In the genomic region with DNA sequence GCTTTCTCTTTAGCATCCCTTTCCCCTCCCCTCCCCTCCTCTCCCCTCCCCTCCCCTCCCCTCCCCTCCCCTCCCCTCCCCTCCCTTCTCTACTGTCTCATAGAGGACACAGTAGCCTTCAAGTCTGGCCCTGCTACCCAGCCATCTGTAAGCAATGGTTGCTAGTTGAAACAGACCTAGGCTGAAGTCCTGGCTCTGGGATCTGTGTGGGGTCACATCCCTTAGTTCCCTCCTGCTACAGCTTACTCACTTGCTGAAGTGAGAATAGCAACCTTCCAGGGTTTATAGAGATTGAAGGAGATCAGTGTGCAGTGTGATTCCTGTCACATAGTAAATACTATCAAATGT, we compare ENCODE assay signal across 23 mouse cellular contexts. TPM values are rescaled to one million over a fixed set of nuclear protein-coding genes. Genes with fewer than 3 reads are reported as not detected.
A peak's percentile ranks its signal among the peaks of the same experiment; 100 is the strongest.
DNase-seq lines count a peak whose midpoint lies in the region; ATAC-seq and TF ChIP-seq lines count a peak whose summit lies in the region.
"Had no signal": no experiment of that assay in that cellular context is flagged by ENCODE, and none has a peak within 500 bp of the region (broad histone marks: within the 10 kb centered on the region; RNA-seq: fewer than 3 reads in every experiment).

No protein-coding gene starts in this region.

- intact Hi-C loops in left cerebral cortex, postnatal 10 days (cut with DNase I): no loop called here

- H3K4me1 ChIP-seq in forebrain, embryonic 10.5 days: peaks cover 52% of the 10 kb centered on the region
- H3K4me1 ChIP-seq in forebrain, embryonic 12.5 days: peaks cover 20% of the 10 kb centered on the region
- peaks cover 33% of the 10 kb centered on the region for H3K4me1 ChIP-seq in hindbrain, embryonic 15.5 days (replicated peaks)
- H3K4me1 ChIP-seq in hindbrain, embryonic 12.5 days: peaks cover 50% of the 10 kb centered on the region
- peaks cover 60% of the 10 kb centered on the region for H3K4me1 ChIP-seq in embryonic facial prominence, embryonic 10.5 days

- no peak overlapping the region for H3K4me2 ChIP-seq in forebrain, embryonic 12.5 days
- no peak overlapping the region for H3K4me2 ChIP-seq in hindbrain, embryonic 15.5 days
- H3K4me2 ChIP-seq in hindbrain, embryonic 12.5 days (replicated peaks): no peak overlapping the region
- H3K4me2 ChIP-seq in myocyte (ENCODE audit: low read depth): peak overlapping the region; percentile 27
- H3K4me2 ChIP-seq: heart, embryonic 12.5 days; limb, embryonic 12.5 days; liver, embryonic 15.5 days; lung, embryonic 14.5 days; neural tube, embryonic 13.5 days had no signal

- no peak overlapping the region for H3K4me3 ChIP-seq in forebrain, embryonic 10.5 days
- no peak overlapping the region for H3K4me3 ChIP-seq in forebrain, embryonic 12.5 days (replicated peaks)
- no peak overlapping the region for H3K4me3 ChIP-seq in hindbrain, embryonic 15.5 days
- no peak overlapping the region for H3K4me3 ChIP-seq in hindbrain, embryonic 12.5 days
- H3K4me3 ChIP-seq in embryonic facial prominence, embryonic 10.5 days: no peak overlapping the region
- H3K4me3 ChIP-seq in myocyte: no peak overlapping the region
- H3K4me3 ChIP-seq: heart, embryonic 12.5 days; limb, embryonic 12.5 days; liver, embryonic 15.5 days; midbrain, embryonic 10.5 days; neural tube, embryonic 13.5 days had no signal

- no peak for DNase-seq in forebrain, embryonic 10.5 days (ENCODE audit: extremely low spot score, low spot score)
- DNase-seq in embryonic facial prominence, embryonic 10.5 days (ENCODE audit: low spot score): no peak
- no peak for DNase-seq in left cerebral cortex, postnatal 10 days (ENCODE audit: extremely low spot score in 1 of 2, low spot score in 2 of 2)
- DNase-seq: adrenal gland, postnatal 14 days; cerebellum, adult 11 months; kidney, adult 11 months; layer of hippocampus, postnatal 36 days; lung, embryonic 14.5 days; right cerebral cortex, postnatal 14 days had no signal

- H3ac ChIP-seq in myocyte (ENCODE audit: control insufficient read depth, insufficient read length): no peak overlapping the region

- ATAC-seq in forebrain, embryonic 12.5 days (ENCODE audit: low FRiP score): no peak
- no peak for ATAC-seq in hindbrain, embryonic 15.5 days (ENCODE audit: low FRiP score, low read depth)
- no peak for ATAC-seq in hindbrain, embryonic 12.5 days (ENCODE audit: low FRiP score)
- ATAC-seq: forebrain, embryonic 16.5 days; inflammation-experienced regulatory T-cells, adult 6 months had no signal

- 0 out of 2 replicates have a peak, but pooled peaks cover 7% of the 10 kb centered on the region for H3K27me3 ChIP-seq in forebrain, embryonic 10.5 days (ENCODE audit: poor library complexity, severe bottlenecking)
- no peaks in the 10 kb centered on the region for H3K27me3 ChIP-seq in forebrain, embryonic 12.5 days
- no peaks in the 10 kb centered on the region for H3K27me3 ChIP-seq in hindbrain, embryonic 15.5 days
- peaks cover 7% of the 10 kb centered on the region; the same call in 1 of the 2 replicates for H3K27me3 ChIP-seq in hindbrain, embryonic 12.5 days
- H3K27me3 ChIP-seq in embryonic facial prominence, embryonic 10.5 days (replicated peaks; ENCODE audit: low read depth, poor library complexity, severe bottlenecking): peaks cover 10% of the 10 kb centered on the region; the same call in 1 of the 2 replicates
- H3K27me3 ChIP-seq in myocyte (ENCODE audit: control insufficient read depth, insufficient read depth, insufficient read length): no peaks in the 10 kb centered on the region
- H3K27me3 ChIP-seq: heart, embryonic 12.5 days; limb, embryonic 12.5 days; neural tube, embryonic 13.5 days; Patski had no signal

- no peaks in the 10 kb centered on the region for H3K79me2 ChIP-seq in myocyte (ENCODE audit: control insufficient read depth, insufficient read depth)

- no peaks in the 10 kb centered on the region for H3K36me3 ChIP-seq in forebrain, embryonic 10.5 days (replicated peaks)
- no peaks in the 10 kb centered on the region for H3K36me3 ChIP-seq in forebrain, embryonic 12.5 days (replicated peaks)
- no peaks in the 10 kb centered on the region for H3K36me3 ChIP-seq in hindbrain, embryonic 15.5 days
- no peaks in the 10 kb centered on the region for H3K36me3 ChIP-seq in hindbrain, embryonic 12.5 days
- no peaks in the 10 kb centered on the region for H3K36me3 ChIP-seq in embryonic facial prominence, embryonic 10.5 days (replicated peaks)
- H3K36me3 ChIP-seq in myocyte (ENCODE audit: control insufficient read depth, insufficient read depth): no peaks in the 10 kb centered on the region
- H3K36me3 ChIP-seq: limb, embryonic 12.5 days; liver, embryonic 15.5 days; midbrain, embryonic 10.5 days; neural tube, embryonic 13.5 days had no signal

- H3K27ac ChIP-seq in forebrain, embryonic 10.5 days: peak overlapping the region; percentile 75; the same call in 1 of the 2 replicates
- H3K27ac ChIP-seq in forebrain, embryonic 12.5 days: no peak overlapping the region
- H3K27ac ChIP-seq in hindbrain, embryonic 15.5 days (replicated peaks): peak overlapping the region; percentile 44; the same call in 1 of the 2 replicates
- H3K27ac ChIP-seq in hindbrain, embryonic 12.5 days: no peak overlapping the region
- H3K27ac ChIP-seq in embryonic facial prominence, embryonic 10.5 days (replicated peaks): peak overlapping the region; percentile 83; the same call in 1 of the 2 replicates
- H3K27ac ChIP-seq: liver, embryonic 15.5 days had no signal

- H3K9me3 ChIP-seq in forebrain, embryonic 10.5 days: no peaks in the 10 kb centered on the region
- no peaks in the 10 kb centered on the region for H3K9me3 ChIP-seq in forebrain, embryonic 12.5 days
- H3K9me3 ChIP-seq in hindbrain, embryonic 15.5 days: no peaks in the 10 kb centered on the region
- no peaks in the 10 kb centered on the region for H3K9me3 ChIP-seq in hindbrain, embryonic 12.5 days (replicated peaks)
- H3K9me3 ChIP-seq in embryonic facial prominence, embryonic 10.5 days: no peaks in the 10 kb centered on the region
- H3K9me3 ChIP-seq: heart, embryonic 12.5 days; limb, embryonic 12.5 days; liver, embryonic 15.5 days; midbrain, embryonic 10.5 days; neural tube, embryonic 13.5 days had no signal

- TF ChIP-seq POLR2A in myocyte (IDR thresholded peaks at IDR 0.05; ENCODE audit: insufficient read length, low read depth): no peak

- no peak overlapping the region for H3K9ac ChIP-seq in forebrain, embryonic 12.5 days
- no peak overlapping the region for H3K9ac ChIP-seq in hindbrain, embryonic 15.5 days
- H3K9ac ChIP-seq in hindbrain, embryonic 12.5 days: no peak overlapping the region
- H3K9ac ChIP-seq: heart, embryonic 12.5 days; limb, embryonic 12.5 days; liver, embryonic 15.5 days; lung, embryonic 14.5 days had no signal

TF ChIP-seq in myocyte, 11 proteins besides CTCF, POLR2A, EP300 and RAD21:
- TF ChIP-seq MYOD1 (IDR thresholded peaks at IDR 0.05; ENCODE audit: control insufficient read depth in 1 of 3, insufficient read length in 2 of 3, low read depth in 2 of 3) (no peak), REST (IDR thresholded peaks at IDR 0.05; ENCODE audit: insufficient read depth, insufficient read length) (no peak), E2F4 (IDR thresholded peaks at IDR 0.05; ENCODE audit: insufficient read depth) (no peak)

RNA-seq across cellular contexts. Expression of gene Inka2, which starts 10.4 kb away (rescaled TPM):
- polyA plus RNA-seq in forebrain, embryonic 10.5 days (2016; fragmentation: Nextera tagmentation; extraction: Ambion mirVana): 1.5 and 2.0 TPM in 2 replicates
- polyA plus RNA-seq in forebrain, embryonic 12.5 days (2016; fragmentation: Nextera tagmentation; extraction: Ambion mirVana): 3.6 and 4.1 TPM in 2 replicates
- polyA plus RNA-seq in hindbrain, embryonic 15.5 days (2015; fragmentation: Nextera tagmentation; extraction: Ambion mirVana): 11.6 and 11.8 TPM in 2 replicates
- 2.4 and 2.6 TPM in 2 replicates for polyA plus RNA-seq in hindbrain, embryonic 12.5 days (2016; fragmentation: Nextera tagmentation; extraction: Ambion mirVana)
- 3.4 and 3.6 TPM in 2 replicates for polyA plus RNA-seq in embryonic facial prominence, embryonic 10.5 days (2016; fragmentation: Nextera tagmentation; extraction: Ambion mirVana)
- 5.1 TPM for polyA plus RNA-seq in myocyte (2012; fragmentation: generic; extraction: Trizol)
- total RNA-seq in left cerebral cortex, postnatal 10 days (2021): 10 to 100 TPM; 41.2 to 42.6 TPM
- total RNA-seq: granulocyte monocyte progenitor cell, adult 5-6 weeks; megakaryocyte progenitor cell, adult 5-6 weeks had no signal

RNA-seq across cellular contexts. Expression of gene Ddx20, which starts 27.4 kb away (rescaled TPM):
- 51.3 and 54.1 TPM in 2 replicates for polyA plus RNA-seq in forebrain, embryonic 10.5 days (2016; fragmentation: Nextera tagmentation; extraction: Ambion mirVana)
- 43.4 and 44.3 TPM in 2 replicates for polyA plus RNA-seq in forebrain, embryonic 12.5 days (2016; fragmentation: Nextera tagmentation; extraction: Ambion mirVana)
- polyA plus RNA-seq in hindbrain, embryonic 15.5 days (2015; fragmentation: Nextera tagmentation; extraction: Ambion mirVana): 23.0 and 23.8 TPM in 2 replicates
- 34.6 and 36.7 TPM in 2 replicates for polyA plus RNA-seq in hindbrain, embryonic 12.5 days (2016; fragmentation: Nextera tagmentation; extraction: Ambion mirVana)
- polyA plus RNA-seq in embryonic facial prominence, embryonic 10.5 days (2016; fragmentation: Nextera tagmentation; extraction: Ambion mirVana): 51.7 and 54.6 TPM in 2 replicates
- 7.5 TPM for polyA plus RNA-seq in myocyte (2012; fragmentation: generic; extraction: Trizol)
- total RNA-seq in left cerebral cortex, postnatal 10 days (2021): 10 to 100 TPM; 12.2 to 14.5 TPM

Comparison
In these comparisons a context has a peak if more than half of its experiments do, and no peak if none do; other contexts are left out.
1. H3K27ac ChIP-seq: peak in forebrain, embryonic 10.5 days (single experiment), hindbrain, embryonic 15.5 days (single experiment) and embryonic facial prominence, embryonic 10.5 days (single experiment); none in forebrain, embryonic 12.5 days (single experiment) and hindbrain, embryonic 12.5 days (single experiment).